ENCODE assay signal across 13 mouse cellular contexts in genomic region chr9:98809526-98809925, GRCm38 (mm10). TPM values are rescaled to one million over a fixed set of nuclear protein-coding genes. Genes with fewer than 3 reads are reported as not detected.
DNase-seq lines count a peak whose midpoint lies in the region; ATAC-seq and TF ChIP-seq lines count a peak whose summit lies in the region.
"Not testable (repeated sequence)": the region's sequence is repeated elsewhere in the genome, so short reads cannot be mapped to it uniquely, and the experiment has no call there.
"Had no signal": no experiment of that assay in that cellular context is flagged by ENCODE, and none has a peak within 500 bp of the region (broad histone marks: within the 10 kb centered on the region; RNA-seq: fewer than 3 reads in every experiment).

No protein-coding gene starts in this region.

- H3K4me3 ChIP-seq in cortical plate, adult 2 months (ENCODE audit: insufficient read depth, low read length); intestine, embryonic 14.5 days (ENCODE audit: low read depth, low read length); lung, adult 2 months (replicated peaks; ENCODE audit: extremely low read depth, low read depth, low read length): not testable (repeated sequence)

- not testable (repeated sequence) for TF ChIP-seq POLR2A in cortical plate, adult 2 months (IDR thresholded peaks at IDR 0.05; ENCODE audit: extremely low read depth, insufficient read depth, low read length); lung, adult 2 months (IDR thresholded peaks at IDR 0.05; ENCODE audit: borderline replicate concordance, extremely low read depth, low read depth, low read length)

- 0 out of 2 replicates have a peak, but pooled peaks have one; percentile 8 for ATAC-seq in intestine, embryonic 14.5 days (replicated peaks; ENCODE audit: low FRiP score, low TSS enrichment, low read depth)

- not testable (repeated sequence) for H3K9ac ChIP-seq in intestine, embryonic 14.5 days (ENCODE audit: low read length)

- 65% methylated on average over 2 of the region's 2 CpGs for WGBS in intestine, embryonic 14.5 days
- 65% methylated on average over 2 of the region's 2 CpGs for whole genome bisulfite sequencing in lung, adult 2 months

- not testable (repeated sequence) for H3K4me1 ChIP-seq in cortical plate, adult 2 months (ENCODE audit: control insufficient read depth, insufficient read depth, low read length); intestine, embryonic 14.5 days (replicated peaks; ENCODE audit: control insufficient read depth, insufficient read depth, low read length); lung, adult 2 months (ENCODE audit: control insufficient read depth, insufficient read depth, low read length)

- not testable (repeated sequence) for H3K9me3 ChIP-seq in intestine, embryonic 14.5 days (ENCODE audit: control insufficient read depth, low read length)

- not testable (repeated sequence) for H3K27ac ChIP-seq in cortical plate, adult 2 months (ENCODE audit: insufficient read depth, low read length); intestine, embryonic 14.5 days (ENCODE audit: low read depth)

- H3K27me3 ChIP-seq in intestine, embryonic 14.5 days (replicated peaks; ENCODE audit: control insufficient read depth, insufficient read depth, low read length), result not testable (repeated sequence)

- not testable (repeated sequence) for H3K36me3 ChIP-seq in intestine, embryonic 14.5 days (ENCODE audit: control insufficient read depth, insufficient read depth, low read length)

- peak; percentile 63 for TF ChIP-seq CTCF in cortical plate, adult 2 months (IDR thresholded peaks at IDR 0.05; ENCODE audit: extremely low read depth, insufficient read depth, low read length)
- TF ChIP-seq CTCF in lung, adult 2 months (IDR thresholded peaks at IDR 0.05; ENCODE audit: insufficient read depth, low read length), result not testable (repeated sequence)

- not testable (repeated sequence) for H3K4me2 ChIP-seq in intestine, embryonic 14.5 days (ENCODE audit: low read length)

- peak; percentile 66 for DNase-seq in NIH3T3 (ENCODE audit: low read depth)
- peak; percentile 34 for DNase-seq in gastrocnemius, postnatal 10 days
- DNase-seq in intestine, embryonic 14.5 days (ENCODE audit: low spot score), result peak; percentile 68
- peak; percentile 13 for DNase-seq in left cerebral cortex, adult 11 months (ENCODE audit: low spot score)
- DNase-seq in lung, adult 2 months, result peak; percentile 13
- peak; percentile 23 for DNase-seq in retina, adult 2 months (ENCODE audit: low read depth, low spot score)
- peak; percentile 42 for DNase-seq in urinary bladder, postnatal 25 days (ENCODE audit: low spot score)

RNA-seq across cellular contexts. Expression of gene Prr23a1, which starts 32.8 kb away (rescaled TPM):
- not detected in 2 replicates for polyA plus RNA-seq in cortical plate, adult 2 months (2012; rRNA removed)
- total RNA-seq in gastrocnemius, postnatal 10 days (2021), result not detected
- not detected in 2 replicates for polyA plus RNA-seq in intestine, embryonic 14.5 days (2014; fragmentation: Nextera tagmentation; extraction: Ambion mirVana)
- polyA plus RNA-seq in lung, adult 2 months (2012; rRNA removed), result not detected in 2 replicates
- total RNA-seq: adrenal gland, adult 8-10 months had no signal
- polyA plus RNA-seq: forebrain, embryonic 13.5 days; heart, embryonic 11.5 days; liver, embryonic 11.5 days; midbrain, embryonic 15.5 days had no signal

RNA-seq across cellular contexts. Expression of gene Prr23a2, which starts 46.8 kb away (rescaled TPM):
- not detected in 2 replicates for polyA plus RNA-seq in cortical plate, adult 2 months (2012; rRNA removed)
- not detected for total RNA-seq in gastrocnemius, postnatal 10 days (2021)
- polyA plus RNA-seq in intestine, embryonic 14.5 days (2014; fragmentation: Nextera tagmentation; extraction: Ambion mirVana), result not detected in 2 replicates
- 0.14 TPM in 1 of 2 replicates, not detected in the other for polyA plus RNA-seq in lung, adult 2 months (2012; rRNA removed)
- total RNA-seq: adrenal gland, adult 8-10 months had no signal
- polyA plus RNA-seq: forebrain, embryonic 13.5 days; heart, embryonic 11.5 days; liver, embryonic 11.5 days; midbrain, embryonic 15.5 days had no signal

RNA-seq across cellular contexts. Expression of gene Prr23a3, which starts 55.0 kb away (rescaled TPM):
- not detected in 2 replicates for polyA plus RNA-seq in cortical plate, adult 2 months (2012; rRNA removed)
- not detected for total RNA-seq in gastrocnemius, postnatal 10 days (2021)
- not detected in 2 replicates for polyA plus RNA-seq in intestine, embryonic 14.5 days (2014; fragmentation: Nextera tagmentation; extraction: Ambion mirVana)
- polyA plus RNA-seq in lung, adult 2 months (2012; rRNA removed), result not detected in 2 replicates
- total RNA-seq: adrenal gland, adult 8-10 months had no signal
- polyA plus RNA-seq: forebrain, embryonic 13.5 days; heart, embryonic 11.5 days; liver, embryonic 11.5 days; midbrain, embryonic 15.5 days had no signal

Comparison
In these comparisons a context has a peak if more than half of its experiments do, and no peak if none do; other contexts are left out.
1. DNase-seq: peak in every context shown above with its lines; median percentile 68 in intestine, embryonic 14.5 days; 66 in NIH3T3; 42 in urinary bladder, postnatal 25 days; 34 in gastrocnemius, postnatal 10 days; 23 in retina, adult 2 months; 13 in left cerebral cortex, adult 11 months; 13 in lung, adult 2 months.